Mouse (Mus musculus) CD4-positive, CD25-positive, alpha-beta regulatory T cell, adult 9 weeks (primary cell): ENCODE data around the gene 1700022I11Rik. TPM values are rescaled to one million over a fixed set of nuclear protein-coding genes. Genes with fewer than 3 reads are reported as not detected.

ENCODE experiments used
- polyA plus RNA-seq: library from polyadenylated mRNA; unstranded; fragments of 100-300 nt; shearing (Covaris generic); gene quantifications from one replicate; pipeline ENCODE4 v1.2.1, GENCODE M21; 2017

The 1700022I11Rik gene
- not detected for polyA plus RNA-seq

DNA sequence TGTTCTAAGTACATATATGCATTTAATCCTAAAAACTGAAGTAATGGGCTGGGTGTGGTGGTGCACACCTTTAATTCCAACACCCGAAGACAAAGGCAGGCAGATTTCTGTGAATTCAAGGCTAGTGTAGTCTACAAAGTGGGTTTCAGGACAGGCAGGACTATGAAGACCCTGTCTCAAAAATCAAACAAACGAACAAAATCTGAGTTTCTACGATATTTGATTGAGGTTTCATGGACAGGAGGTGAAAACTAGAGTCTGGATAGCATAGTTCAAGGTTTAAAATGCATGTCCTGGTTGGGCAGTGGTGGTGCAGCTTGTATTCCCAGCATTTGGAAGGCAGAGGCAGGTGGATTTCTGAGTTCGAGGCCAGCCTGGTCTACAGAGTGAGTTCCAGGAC, at the start of gene 1700022I11Rik:
1700022I11Rik (plus strand) TSS at position 301 of the 400 bp plus-strand sequence.

GRCm38 (mm10) chr4:42949676-42950051, 19.7 kb upstream of the 1700022I11Rik start, which contains the start of gene Dnajb5:
TSS of gene Dnajb5 (plus strand) at chr4:42949814.

GRCm38 (mm10) chr4:43000141-43000986, 31.0 kb downstream of the 1700022I11Rik start, which contains the start of gene Vcp:
TSS of gene Vcp (minus strand) at chr4:43000507.

DNA sequence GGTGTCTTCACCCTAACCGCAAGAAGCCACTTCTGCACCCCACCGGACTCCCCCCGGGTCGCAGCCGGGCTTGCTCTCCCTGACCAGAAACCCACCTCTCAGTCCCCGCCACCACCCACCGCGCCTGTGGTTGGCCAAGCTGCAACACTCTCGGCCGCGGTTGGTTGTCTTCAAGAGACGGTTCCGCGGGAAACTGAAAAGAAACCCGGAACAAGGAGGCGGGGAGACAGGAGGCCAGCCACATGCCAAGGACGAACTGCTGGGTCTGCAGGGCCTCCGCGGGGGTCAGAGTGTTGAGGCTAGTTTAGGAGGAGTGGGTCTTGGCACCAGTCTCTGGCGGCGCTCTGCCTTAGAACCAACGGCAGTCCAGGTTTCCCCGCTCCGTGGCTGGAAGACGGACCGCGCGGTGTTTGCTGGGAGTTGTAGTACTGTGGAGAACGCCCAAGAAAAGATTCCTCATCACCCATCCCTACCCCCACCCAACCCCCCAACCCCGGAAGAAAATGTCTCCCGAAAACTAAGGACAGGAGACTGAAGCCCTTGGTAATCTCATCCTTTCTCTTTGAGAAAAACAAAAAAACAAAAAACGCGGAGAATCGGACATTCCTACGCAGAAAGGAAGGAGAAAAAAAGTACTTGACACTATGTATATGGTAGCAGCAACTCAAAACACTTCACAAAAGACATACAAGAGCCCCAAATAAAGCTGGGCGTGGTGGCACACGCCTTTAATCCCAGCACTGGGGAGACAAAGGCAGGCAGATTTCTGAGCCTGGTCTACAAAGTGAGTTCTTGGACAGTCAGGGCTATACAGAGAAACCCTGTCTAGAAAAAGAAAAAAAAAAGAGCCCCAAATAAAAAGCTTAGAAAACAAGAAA, 41.0 kb downstream of the 1700022I11Rik start, which contains the start of gene Fancg:
Fancg (minus strand) TSS at position 346 of the 878 bp plus-strand sequence.

GRCm38 (mm10) chr4:43025084-43025960, 55.9 kb downstream of the 1700022I11Rik start, which contains the start of gene Pigo:
TSS of gene Pigo (minus strand) at chr4:43025819.

GRCm38 (mm10) chr4:43031237-43031995, 62.0 kb downstream of the 1700022I11Rik start, which contains the start of gene Stoml2:
TSS of gene Stoml2 (minus strand) at chr4:43031710.

Other genes with a start within 250 kb of the 1700022I11Rik start
- gene 4930578G10Rik, start 234.1 kb upstream of the 1700022I11Rik start, polyA plus RNA-seq, result not detected
- not detected for gene Ccl19, start 213.0 kb upstream of the 1700022I11Rik start, polyA plus RNA-seq
- not detected for gene Ccl21a, start 195.6 kb upstream of the 1700022I11Rik start, polyA plus RNA-seq
- not detected for gene Fam205a1, start 115.7 kb upstream of the 1700022I11Rik start, polyA plus RNA-seq
- not detected for gene Gm12394, start 112.8 kb upstream of the 1700022I11Rik start, polyA plus RNA-seq
- gene Fam205c, start 95.4 kb upstream of the 1700022I11Rik start, polyA plus RNA-seq, result not detected
- 0.12 TPM for gene Phf24, start 52.9 kb upstream of the 1700022I11Rik start, polyA plus RNA-seq
- 12.0 TPM for gene Dnajb5, start 19.8 kb upstream of the 1700022I11Rik start, polyA plus RNA-seq
- 405 TPM for gene Vcp, start 30.9 kb downstream of the 1700022I11Rik start, polyA plus RNA-seq
- 28.8 TPM for gene Fancg, start 40.9 kb downstream of the 1700022I11Rik start, polyA plus RNA-seq
- gene Pigo, start 56.2 kb downstream of the 1700022I11Rik start, polyA plus RNA-seq, result 47.4 TPM
- gene Stoml2, start 62.1 kb downstream of the 1700022I11Rik start, polyA plus RNA-seq, result 148 TPM
- gene Fam214b, start 76.6 kb downstream of the 1700022I11Rik start, polyA plus RNA-seq, result 10.7 TPM
- 0.22 TPM for gene Unc13b, start 89.3 kb downstream of the 1700022I11Rik start, polyA plus RNA-seq